Mouse (Mus musculus): ENCODE data around the gene Gm26920.
"Not testable (repeated sequence)": the region's sequence is repeated elsewhere in the genome, so short reads cannot be mapped to it uniquely, and the experiment has no call there.

Gm26920 gene

DNA sequence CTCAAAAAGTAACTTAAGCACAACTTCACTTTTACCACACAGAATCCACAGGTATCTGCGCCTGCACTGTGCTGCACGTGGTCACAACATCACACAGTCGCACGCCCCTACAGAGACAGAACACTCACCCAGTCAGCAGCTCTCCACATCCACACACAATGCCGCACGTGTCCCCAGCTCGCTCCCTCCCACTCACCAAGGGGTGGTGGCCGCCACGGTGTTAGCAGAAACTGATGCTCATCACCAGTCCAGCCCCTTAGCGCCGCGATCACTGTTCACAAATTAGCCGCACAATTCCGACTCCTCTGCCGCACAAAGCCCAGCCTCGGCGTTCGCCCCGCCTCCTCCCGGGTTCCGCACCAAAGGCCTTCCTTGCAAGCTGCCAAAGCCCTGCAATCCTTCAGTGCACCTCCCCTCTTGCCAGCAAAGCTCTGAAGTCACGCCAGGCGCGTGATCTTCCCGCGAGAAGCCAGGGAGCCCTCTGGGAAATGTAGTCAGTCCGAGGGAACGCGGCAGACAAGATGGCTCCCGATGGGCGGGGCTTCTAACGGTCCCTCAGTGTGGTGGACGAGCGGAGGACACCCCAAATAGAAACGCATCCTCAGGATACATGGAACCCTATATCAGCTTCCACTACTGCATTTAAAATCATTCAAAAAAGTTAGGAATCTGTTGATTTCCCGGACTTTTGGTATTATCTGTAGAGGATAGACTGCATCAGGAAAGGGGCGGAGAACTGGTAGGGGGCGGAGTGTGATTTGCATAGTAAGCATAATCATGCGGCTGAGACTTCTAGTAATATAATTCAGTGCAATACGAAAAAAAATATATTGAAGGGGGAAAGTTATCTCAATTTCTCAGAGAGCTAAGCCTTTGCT lies at the start of gene Gm26920, which contains the start of gene Zfp566:
TSS of gene Gm26920 (minus strand) at position 319 of the 878 bp plus-strand sequence.
TSS of gene Zfp566 (minus strand) at position 436 of the 878 bp plus-strand sequence.
- peak; percentile 89 to 94 for DNase-seq

DNA sequence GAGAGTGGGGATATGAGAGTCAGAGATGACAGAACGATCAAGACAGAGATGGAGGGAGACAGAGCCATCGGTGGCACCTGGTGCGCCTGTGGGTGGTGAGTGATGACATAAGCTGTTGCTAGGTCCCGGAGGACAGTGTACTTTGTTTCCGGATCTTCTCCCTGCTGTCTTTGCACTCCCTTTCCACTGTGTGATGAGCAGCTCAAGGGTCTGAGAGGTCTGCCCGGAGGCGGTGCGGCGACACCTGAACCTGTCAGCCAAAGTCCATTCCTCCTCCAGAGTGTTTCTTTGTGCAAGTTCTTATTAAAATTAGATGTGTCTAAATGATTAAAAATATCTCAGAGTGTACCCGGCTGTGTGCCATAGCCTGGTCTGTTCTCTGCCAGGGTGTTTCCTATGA lies 46.6 kb upstream of the Gm26920 start:
- DNase-seq: no peak

DNA sequence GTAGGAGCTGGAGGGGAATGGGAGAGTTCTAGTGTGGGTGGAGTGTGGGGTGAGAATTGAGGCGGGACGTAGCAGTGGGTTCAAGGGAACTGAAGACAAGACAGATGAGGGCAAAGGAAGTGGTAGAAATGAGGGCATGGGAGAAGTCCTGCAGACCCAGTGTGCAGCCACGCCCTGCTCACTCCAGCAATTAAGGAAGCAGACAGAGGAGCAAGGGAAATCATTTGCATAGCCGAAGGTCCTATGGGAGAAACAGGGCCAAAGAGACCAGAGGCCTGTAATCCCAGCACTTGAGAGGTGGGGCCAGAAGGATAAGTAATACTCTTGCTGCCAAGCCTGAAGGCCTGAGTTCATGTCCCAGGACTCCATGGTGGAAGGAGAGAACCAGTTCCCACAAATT lies 42.2 kb upstream of the Gm26920 start:
- DNase-seq: no peak

DNA sequence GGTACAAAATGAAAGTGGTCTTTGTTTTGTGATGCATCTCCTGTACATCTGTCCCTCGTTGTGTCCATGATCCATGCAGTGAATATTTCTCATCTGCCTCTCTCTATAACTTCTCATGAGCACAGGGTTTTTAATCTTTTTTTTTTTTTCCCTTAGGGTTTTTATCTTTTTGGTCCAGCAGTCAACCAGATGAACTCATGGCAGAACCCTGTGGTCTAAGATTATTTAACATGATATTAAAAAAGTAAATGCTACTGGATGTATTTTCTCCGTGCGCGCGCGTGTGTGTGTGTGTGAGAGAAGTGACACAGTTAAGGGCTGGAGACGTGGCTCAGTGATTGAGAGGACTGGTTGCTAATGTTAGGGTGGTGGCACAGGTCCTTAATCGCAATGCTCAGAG lies 39.7 kb upstream of the Gm26920 start:
- no peak for DNase-seq

DNA sequence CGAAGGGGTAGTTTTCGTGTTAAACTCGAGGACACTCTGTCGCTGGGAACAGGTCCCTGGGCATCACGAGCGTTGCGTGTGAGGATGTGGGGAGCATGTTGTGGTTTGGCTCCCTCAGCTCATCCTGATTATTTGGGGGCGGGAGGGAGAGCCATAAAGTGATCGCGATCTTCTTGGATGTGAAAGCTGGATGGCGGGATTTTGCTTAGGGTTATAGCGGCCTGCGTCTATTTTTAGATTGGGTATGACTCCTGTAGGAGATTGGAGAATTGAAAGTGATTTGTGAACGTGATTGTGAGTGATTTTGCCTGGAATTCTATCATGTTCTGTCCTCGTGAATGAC lies 31.9 kb upstream of the Gm26920 start:
- no peak for DNase-seq

DNA sequence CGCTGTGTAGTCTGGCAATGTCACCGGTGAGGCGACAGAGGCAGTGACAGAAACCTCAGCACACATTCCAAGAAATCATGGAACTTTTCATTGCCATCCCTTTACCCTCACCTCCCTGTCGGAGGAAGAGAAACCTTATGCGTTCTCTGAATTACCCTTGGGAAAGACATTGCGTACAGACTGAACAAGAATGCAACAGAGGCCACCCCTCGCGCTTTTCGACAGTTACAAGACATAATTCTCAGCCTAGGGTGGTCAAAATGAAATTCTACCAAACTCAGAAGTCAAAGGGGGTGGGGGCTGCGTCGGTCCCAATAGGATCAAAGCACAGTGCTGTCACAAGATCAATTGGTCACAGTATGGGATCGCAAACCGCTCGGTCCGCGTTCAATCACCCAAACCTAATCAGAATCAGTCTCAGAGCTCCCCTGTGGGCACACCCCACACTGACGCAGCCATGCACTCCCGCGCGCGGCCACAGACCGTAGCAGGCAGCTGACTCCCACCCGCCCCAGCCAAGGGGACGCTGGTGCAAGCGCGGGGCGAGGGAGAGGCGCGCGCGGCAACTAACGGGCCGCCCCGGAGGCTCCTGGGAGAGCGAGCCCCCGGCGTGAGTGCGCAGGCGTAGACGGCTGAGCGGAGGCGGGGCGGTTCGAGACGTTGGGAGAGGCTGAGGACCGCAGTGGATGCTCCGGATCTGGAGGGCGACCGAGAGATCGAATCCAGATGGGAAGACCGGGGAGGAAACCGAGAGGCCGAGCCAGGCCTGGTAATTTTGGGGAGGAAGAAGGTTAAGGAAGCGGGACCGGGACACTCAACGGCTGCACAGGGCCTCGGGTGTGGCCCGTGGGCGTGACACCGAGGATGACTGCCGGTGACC lies 31.3 kb upstream of the Gm26920 start, which contains the start of gene Zfp382:
TSS of gene Zfp382 (plus strand) at position 635 of the 880 bp plus-strand sequence.
- DNase-seq: peak; percentile 75 to 90

DNA sequence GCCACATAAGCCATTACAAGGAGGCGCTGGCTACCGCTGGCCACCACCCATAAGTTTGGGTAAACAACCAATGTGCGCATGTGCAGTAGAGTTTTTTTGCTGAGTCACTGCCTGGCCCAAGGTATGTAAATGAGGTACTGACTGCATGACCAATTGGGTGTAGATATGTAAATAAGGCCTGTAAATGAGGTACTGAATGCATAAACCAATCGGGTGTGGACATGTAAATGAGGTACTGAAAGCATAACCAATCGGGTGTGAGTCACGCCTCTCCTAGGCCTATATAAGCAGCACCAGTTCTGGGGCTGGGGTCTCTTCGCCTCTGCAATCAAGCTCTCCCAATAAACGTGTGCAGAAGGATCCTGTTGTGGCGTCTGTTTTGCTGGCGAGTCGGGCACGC lies 27.7 kb upstream of the Gm26920 start:
- DNase-seq: not testable (repeated sequence)

DNA sequence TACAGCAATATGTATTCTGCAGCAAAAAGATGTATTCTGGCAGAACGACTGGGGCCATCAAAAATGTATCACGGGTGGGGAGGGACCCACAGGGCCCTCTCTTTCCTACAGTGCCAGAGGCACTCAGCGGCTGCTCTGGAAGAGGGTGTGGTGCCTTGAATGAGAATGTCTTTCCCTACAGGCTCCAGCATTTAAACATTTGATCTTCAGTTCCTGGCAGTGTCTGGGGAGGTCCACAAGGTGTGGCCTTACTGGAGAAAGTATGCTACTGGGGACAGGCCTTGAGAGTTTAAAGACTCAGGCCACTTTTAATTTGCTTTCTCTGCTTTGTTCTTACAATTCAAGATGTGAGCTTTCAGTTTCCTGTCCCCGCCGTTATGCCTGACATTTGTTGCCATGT lies 25.9 kb upstream of the Gm26920 start:
- no peak for DNase-seq

DNA sequence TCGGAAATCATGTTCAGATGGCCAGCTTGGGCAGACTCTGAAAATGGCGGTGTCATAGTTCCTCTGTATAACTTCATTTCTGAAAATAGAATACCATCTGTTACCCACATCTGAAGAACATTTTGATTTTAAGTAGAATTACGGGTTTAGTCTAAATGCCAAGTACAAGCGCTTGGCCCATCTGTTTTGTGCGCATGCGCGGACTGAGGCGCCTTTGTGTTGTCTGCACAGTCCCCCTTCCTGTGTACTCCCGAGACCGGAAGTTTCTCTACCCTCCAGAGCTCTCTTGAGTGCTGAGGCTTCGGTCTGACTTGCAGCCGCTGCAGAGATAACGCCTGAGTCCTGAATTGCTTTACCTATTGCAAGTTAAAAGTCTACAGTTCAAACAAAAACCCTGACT lies 9.1 kb upstream of the Gm26920 start:
- DNase-seq: peak; percentile 36 to 38

DNA sequence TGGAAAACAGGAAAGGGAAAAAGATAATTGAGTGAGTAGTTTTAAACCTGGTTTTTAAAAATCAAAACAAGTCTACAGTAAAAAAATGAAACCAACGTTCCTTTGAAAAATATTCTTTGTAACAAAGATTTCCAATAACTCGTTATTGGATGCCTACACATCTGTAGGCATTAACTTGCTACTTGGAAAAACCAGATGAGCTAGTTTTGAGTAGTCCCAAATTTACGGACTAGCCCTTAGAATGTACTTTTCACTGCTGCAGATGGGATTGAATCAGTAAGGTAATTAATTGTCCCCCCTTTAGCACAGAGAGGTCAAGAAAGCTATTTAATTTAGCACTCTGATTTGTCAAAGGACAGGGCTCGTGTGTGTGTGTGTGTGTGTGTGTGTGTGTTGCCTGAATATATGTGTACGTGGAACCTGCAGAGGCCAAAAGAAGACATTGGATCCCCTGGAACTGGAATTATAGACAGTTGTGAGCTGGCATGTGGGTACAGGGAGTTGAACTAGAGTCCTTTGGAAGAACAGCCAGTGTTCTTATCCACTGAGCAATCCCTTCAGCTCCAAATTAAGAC lies 5.4 kb upstream of the Gm26920 start:
- no peak for DNase-seq

DNA sequence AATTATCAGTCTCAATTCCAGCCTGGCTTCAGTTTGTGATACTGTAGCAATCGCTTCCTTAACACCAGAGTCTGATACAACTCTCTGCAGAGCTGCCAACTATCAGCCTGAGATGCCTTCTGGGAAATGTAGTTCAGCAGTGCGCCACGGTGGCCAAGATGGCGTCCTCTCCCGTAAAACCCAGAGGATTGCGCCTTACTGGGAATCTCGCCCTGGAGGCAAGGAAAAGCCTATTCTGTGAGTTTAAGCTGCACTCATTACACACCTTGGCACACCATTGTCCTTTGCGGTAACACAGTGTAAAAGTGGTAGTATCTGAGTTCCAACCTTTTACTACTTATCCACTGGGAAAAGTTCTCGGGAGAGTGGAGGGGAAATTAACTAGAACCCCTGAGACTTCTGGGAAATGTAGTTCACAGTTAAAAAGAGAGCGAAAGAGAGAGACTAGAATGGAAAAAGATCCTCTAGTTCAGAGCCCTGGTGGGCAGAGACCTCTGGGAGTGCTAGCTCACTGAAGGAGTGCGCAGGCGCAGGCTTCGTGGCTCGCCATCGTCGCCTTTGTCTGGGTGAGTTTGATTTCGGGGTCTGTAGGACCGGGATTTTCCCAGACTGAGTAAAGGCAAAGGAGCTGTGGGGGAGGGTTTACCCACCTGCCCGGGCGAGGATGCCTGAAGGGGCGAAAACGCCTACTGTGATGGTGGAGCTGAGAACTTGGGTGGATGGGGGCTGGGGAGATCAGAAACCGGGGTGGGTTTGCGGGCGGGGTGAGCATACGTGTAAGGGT lies 4.6 kb upstream of the Gm26920 start, which contains the start of gene Zfp260:
TSS of gene Zfp260 (plus strand) at position 132 of the 784 bp plus-strand sequence.
- peak; percentile 74 to 83 for DNase-seq

DNA sequence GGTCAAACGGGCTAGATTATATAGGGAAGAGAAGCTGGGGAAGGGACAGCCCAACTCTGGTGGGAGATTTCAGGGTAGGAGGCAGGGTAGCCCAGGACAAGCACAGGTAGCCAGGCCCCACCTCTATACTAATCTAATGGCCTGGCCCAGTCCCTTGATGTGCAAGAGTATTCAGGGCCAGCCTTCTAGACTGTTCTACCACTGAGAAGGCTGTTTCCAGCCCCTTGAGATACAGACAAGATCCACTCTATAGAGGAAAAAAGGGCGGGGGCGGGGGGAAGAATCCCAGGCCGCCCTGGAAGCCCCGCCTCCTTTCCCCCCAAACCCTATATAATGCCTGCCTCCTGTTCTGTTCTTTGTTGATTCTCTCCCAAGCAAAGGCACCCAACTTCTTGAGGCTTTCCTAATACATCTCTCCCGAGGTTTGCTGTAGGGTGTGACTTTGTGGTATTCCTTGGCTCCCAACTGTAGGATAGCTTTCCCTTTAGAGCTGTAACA lies 3.8 kb upstream of the Gm26920 start:
- no peak for DNase-seq

DNA sequence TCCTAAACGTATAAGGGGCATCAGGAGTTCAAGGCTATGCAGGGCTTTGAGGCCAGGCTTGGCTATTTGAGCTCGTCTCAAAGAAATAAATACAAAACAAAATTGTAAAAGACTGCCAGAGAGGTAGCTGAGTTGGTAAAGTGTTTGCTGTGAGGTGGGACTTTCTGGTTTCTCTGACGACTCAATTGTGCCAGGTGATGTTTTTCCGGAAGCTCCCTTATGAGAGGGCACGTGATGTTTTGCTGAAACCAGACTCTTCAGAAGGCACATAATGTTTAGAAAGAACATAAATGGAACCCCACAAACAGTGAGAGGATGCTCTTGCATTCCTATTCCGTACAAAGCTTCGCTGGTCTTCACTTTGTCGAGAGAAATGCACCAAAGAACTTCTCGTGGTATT lies 2.5 kb upstream of the Gm26920 start:
- no peak for DNase-seq

DNA sequence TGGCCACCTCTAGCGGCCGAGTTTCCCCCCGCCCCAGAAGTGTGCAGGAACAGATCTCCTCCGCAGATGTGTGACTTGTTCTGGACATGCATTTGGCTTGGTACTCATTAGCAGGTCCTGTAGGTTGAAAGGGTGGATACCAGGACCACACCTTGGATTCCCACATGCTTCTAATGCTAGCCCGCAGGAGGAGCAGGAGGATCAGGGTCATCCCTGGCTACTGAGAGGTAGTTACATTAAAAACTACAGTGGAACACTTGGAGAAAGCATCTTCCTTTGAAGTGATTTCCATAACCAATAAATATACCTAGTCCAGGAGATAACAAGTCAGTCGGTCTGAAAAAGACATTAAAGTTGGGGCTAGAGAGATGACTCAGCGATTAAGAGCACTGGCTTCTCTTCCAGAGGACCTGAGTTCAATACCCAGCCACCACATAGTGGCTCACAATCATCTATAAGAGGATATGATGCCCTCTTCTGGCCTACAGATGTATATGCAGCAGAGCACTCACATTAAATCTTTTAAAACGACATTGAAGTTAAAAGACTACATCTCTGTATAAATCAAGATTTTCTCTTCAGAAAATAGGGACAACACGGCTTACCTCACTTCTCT lies 868 bp upstream of the Gm26920 start:
- no peak for DNase-seq

DNA sequence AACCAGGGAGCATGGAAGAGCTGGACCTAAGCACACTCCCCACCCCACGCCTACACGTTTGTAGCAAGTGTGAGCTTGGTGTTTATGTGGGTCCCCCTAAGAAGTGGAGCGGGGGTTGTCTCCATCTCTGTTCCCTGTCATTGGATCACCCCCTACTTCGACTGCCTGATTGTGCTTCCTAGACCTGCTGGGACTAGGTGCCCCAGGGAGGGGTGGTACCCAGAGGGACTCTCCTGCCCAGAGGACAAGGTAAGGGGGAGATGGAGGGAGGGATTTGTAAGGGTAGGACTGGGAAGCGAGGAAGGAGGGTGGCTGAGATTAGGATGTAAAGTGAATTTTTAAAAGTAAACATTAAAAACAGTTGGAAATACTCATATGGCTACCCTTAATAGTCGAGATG lies 805 bp downstream of the Gm26920 start:
- no peak for DNase-seq

DNA sequence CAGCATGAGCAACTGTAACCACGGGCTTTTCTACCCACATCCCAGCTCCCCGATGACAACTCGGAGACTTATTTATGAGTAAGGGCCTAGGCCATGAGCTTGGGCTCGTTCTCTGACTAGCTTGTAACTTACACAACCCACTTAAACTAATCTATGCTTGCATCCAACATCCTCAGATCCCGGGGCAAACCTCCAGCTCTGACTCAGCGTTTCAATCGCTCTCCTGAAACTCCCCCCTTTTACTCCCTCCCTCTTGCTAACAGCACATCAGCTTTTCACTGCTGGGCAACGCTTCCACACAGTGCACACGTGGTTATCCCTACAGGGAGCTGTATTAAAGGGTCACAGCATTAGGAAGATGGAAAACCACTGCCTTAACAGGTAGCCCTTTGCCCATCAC lies 3.7 kb downstream of the Gm26920 start:
- DNase-seq: no peak

DNA sequence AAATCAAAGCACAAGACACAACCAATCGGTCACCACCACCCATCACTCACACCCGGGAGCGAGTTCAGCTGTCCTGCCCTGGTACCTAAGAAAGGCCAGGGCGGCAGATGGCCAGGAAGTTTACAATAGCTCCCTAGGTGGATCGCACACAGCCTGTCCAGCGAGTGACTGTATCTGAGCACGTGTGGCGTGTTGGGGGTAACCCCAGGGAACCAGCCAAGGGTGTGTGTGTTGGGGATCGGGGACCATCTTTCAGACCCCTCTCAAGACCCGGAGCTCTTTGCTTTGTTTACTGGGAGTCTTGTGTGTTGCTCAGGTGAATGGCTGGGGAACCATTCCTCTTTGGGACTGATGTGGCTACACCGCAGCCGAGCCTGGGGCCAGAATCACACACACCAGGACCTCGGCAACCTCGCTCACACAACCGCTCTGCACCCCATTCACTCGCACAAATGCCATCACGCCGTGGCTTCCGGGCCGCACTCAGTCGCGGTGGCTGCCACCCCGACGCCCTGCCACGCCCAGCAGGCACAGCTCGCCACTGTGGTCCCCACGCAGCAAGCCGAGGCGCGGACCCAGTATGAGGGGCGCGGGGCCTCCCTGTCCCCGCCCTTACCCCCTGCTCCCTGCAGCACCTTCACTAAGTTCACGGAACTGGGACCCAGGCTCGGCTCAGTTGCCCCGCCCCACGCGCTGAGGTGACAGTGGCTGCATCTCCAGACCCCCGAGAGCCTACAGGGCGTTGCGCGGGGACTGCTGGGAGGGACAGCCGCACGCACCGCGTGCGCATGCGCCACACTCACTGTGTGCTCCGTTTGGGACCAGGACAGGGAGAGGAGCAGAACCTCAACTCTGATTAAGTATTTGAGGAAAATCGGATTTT lies 17.8 kb downstream of the Gm26920 start, which contains the start of gene Zfp82:
TSS of gene Zfp82 (minus strand) at position 755 of the 883 bp plus-strand sequence.
- peak; percentile 75 to 81 for DNase-seq

DNA sequence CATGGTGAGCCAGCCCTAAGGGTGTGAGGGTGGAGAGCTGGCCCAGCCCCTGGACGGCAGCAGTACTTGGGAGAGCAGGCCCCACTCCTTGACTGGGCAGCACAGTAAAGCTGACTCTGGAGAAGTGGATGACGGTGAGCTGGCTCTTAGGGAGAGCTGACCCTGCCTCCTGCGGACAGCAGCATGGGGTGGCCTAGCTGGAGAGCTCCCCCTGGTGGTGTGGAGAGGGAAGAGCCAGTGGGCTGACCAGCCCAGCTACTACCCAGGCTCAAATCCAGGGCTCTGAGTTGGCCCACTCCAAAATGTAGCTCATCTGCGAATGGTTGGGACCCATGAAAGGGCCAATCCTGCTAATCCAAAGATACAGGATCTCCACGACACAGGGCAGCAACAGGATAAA lies 25.6 kb downstream of the Gm26920 start:
- DNase-seq: no peak

DNA sequence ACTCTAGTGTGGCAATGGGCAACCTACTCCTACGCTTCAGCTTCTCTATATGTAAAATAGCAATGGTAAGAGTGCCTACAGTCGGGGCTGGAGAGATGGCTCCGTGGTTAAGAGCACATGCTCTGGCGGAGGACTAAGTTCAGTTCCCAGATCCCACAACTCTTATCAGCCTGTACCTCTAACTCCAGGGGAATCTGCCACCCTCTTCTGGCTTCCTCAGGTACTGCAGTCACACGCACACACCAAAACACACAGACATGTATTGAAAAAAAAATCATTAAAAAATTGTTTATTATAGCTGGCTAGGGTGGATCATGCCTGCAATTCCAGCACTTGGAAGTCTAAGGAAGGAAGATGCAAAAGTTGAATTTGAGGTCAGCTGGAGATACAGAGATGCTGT lies 27.7 kb downstream of the Gm26920 start:
- no peak for DNase-seq

DNA sequence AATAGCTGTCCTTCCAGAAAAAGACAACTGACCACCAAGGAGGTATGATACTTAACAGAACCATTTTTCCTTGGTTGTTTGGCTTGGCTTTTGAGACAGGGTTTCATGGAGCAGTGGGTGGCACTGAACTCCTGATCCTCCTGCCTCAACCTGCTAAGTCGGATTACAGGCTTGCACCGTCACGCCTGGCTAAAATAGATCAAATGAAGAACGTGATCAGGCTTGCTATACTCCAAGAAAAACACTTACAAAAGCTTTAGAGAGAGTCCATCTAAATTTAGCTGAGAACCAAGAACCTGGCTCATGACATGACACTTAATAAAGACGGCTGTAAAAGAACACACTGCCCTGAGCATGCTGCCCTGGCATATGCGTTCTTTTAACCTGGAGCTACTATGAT lies 29.9 kb downstream of the Gm26920 start:
- no peak for DNase-seq

DNA sequence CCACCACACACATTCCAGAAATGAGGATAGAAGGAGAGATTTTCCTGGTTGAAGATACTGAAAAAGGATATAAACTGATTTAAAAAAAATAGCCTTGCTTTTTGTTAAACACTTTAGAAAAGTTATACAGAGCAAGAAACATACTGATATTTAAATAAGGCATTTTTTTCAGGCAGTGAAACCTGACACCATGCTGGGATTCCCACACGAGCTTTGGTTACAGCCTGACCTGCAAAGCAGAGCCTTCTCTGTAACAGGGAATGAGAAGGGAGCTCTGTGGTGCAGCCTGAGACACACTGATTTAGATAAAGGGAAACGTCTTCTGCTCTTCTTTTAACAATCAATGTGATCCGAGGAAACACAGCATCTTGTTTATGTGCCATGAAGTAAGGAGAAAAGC lies 36.6 kb downstream of the Gm26920 start:
- DNase-seq: no peak
